Mouse (Mus musculus): ENCODE results near the gene Calu. TPM values are rescaled to one million over a fixed set of nuclear protein-coding genes. Genes with fewer than 3 reads are reported as not detected.

Gene Calu
- 13.7 and 14.7 TPM in 2 replicates for polyA plus RNA-seq (2012; rRNA removed; ENCODE audit: low replicate concordance)

GRCm38 (mm10) chr6:29347665-29348370 lies at the start of gene Calu:
TSS of gene Calu (plus strand) at chr6:29348069.

GRCm38 (mm10) chr6:29318879-29319278 lies 29.0 kb upstream of the Calu start, which contains the start of gene Fam71f1:
TSS of gene Fam71f1 (plus strand) at chr6:29319140.

GRCm38 (mm10) chr6:29388052-29388518 lies 40.2 kb downstream of the Calu start, which contains the start of gene Opn1sw:
TSS of gene Opn1sw (minus strand) at chr6:29388468.

DNA sequence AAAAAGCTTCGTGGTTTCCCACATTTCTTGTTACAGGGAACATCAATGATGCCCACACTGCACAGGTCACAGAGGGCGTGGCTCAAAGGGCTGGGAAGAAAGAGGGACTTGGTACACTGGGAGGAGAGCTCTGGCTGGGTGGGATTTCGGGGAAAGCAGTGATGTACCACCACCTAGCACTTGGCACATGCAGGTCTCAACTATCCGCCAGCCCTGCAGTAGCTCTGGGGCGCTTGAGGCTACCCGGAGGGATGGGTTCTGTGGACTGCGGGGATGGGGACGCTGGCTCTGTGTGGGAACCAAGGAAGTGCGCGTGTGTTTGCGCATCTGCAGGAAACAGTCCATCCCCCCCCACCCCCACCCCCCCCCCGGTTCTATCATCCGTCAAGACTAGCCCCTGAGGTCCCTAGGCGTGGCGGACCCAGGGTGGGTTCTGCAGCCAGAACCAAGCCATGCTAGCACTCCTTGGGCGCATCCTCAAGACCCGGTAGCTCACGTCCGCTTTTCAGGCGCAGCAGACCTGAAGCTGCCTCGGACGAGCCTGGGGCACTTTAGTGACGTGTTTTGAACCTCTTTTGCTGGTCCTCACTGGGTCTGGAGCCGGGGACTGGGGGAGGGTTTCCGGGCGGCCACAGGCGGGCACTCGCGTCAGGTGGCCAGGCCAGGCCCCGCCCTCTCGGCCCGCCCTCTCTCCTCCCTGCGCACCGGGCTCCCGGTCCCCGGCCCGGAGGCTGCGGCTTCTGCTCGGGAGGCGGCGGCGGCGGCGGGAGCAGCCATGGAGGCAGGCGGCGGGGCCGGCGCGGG lies 48.2 kb downstream of the Calu start, which contains the start of gene Ccdc136:
Gene Ccdc136, plus strand, starts transcription at position 400 of the 804 bp plus-strand sequence.

Other genes starting within 250 kb of the Calu start
- 0.45 and 1.3 TPM in 2 replicates for gene Rbm28, start 183.1 kb upstream of the Calu start, polyA plus RNA-seq (2012; rRNA removed; ENCODE audit: low replicate concordance)
- gene Prrt4, start 168.5 kb upstream of the Calu start, polyA plus RNA-seq (2012; rRNA removed; ENCODE audit: low replicate concordance): 0.23 and 0.31 TPM in 2 replicates
- 21.2 and 36.2 TPM in 2 replicates for gene Impdh1, start 131.7 kb upstream of the Calu start, polyA plus RNA-seq (2012; rRNA removed; ENCODE audit: low replicate concordance)
- 5.1 and 22.3 TPM in 2 replicates for gene Hilpda, start 75.6 kb upstream of the Calu start, polyA plus RNA-seq (2012; rRNA removed; ENCODE audit: low replicate concordance)
- gene Fam71f2, start 68.5 kb upstream of the Calu start, polyA plus RNA-seq (2012; rRNA removed; ENCODE audit: low replicate concordance): 0.39 and 0.56 TPM in 2 replicates
- gene Fam71f1, start 28.9 kb upstream of the Calu start, polyA plus RNA-seq (2012; rRNA removed; ENCODE audit: low replicate concordance): not detected in 2 replicates
- not detected in 2 replicates for gene Opn1sw, start 40.4 kb downstream of the Calu start, polyA plus RNA-seq (2012; rRNA removed; ENCODE audit: low replicate concordance)
- gene Ccdc136, start 48.2 kb downstream of the Calu start, polyA plus RNA-seq (2012; rRNA removed; ENCODE audit: low replicate concordance): 1.00 and 2.3 TPM in 2 replicates
- gene Flnc, start 85.2 kb downstream of the Calu start, polyA plus RNA-seq (2012; rRNA removed; ENCODE audit: low replicate concordance): 4.8 and 9.1 TPM in 2 replicates
- gene Atp6v1f, start 119.6 kb downstream of the Calu start, polyA plus RNA-seq (2012; rRNA removed; ENCODE audit: low replicate concordance): 203 and 282 TPM in 2 replicates
- gene Atp6v1fnb, start 123.4 kb downstream of the Calu start, polyA plus RNA-seq (2012; rRNA removed; ENCODE audit: low replicate concordance): not detected in 2 replicates
- 5.0 and 7.2 TPM in 2 replicates for gene Kcp, start 159.9 kb downstream of the Calu start, polyA plus RNA-seq (2012; rRNA removed; ENCODE audit: low replicate concordance)
- 11.5 and 15.4 TPM in 2 replicates for gene Irf5, start 178.6 kb downstream of the Calu start, polyA plus RNA-seq (2012; rRNA removed; ENCODE audit: low replicate concordance)

All from duodenum, adult 2 months (tissue).